Mouse (Mus musculus): ENCODE results near the gene Il18r1. TPM values are rescaled to one million over a fixed set of nuclear protein-coding genes. Genes with fewer than 3 reads are reported as not detected.

Il18r1 gene
- polyA plus RNA-seq, 1 experiment from 2014 or later: not detected

DNA sequence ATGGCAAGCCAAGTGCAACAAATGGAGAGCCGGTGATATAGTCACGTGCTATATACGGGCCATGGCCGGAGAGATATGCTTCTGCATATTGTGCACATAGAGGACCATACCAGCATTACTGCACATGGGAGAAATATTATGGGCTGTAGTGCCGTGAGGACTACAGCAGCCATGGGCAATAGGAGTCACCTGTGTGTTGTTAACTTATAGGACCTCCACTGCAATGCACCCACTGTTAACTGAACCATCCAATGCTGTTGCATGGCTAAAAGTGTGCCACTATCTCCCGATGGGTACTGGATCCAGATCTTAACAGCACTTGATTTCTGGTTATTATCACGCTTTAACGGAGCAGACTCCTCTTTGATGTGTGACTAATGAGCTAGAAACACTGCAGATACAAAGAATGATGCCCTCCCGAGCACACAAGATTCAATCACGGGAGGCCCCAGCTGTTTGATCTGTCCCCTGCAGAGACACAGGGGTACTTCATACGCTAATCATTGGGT is 81.8 kb downstream of the Il18r1 start:
- H3K27ac ChIP-seq (ENCODE audit: low read depth, low read length): 0 out of 2 replicates have a peak overlapping the region, but pooled peaks have one; percentile 39
- H3K4me2 ChIP-seq (ENCODE audit: low read depth, low read length): 0 out of 2 replicates have a peak overlapping the region, but pooled peaks have one; percentile 11
- no peaks in the 10 kb centered on the region for H3K27me3 ChIP-seq (ENCODE audit: control insufficient read depth, insufficient read depth, low read length)

DNA sequence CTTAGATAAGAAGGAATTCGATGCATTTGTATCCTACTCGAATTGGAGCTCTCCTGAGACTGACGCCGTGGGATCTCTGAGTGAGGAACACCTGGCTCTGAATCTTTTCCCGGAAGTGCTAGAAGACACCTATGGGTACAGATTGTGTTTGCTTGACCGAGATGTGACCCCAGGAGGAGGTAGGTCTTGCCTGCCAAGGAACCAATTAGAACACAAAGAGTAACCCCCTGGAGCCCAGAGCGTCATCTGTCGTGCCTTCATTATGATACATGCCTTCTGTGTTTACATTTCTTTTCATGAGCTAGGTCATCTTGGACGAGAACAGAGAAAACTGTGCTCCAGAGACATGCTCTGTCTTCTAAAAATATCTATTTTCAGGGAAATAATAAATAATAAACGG is 82.4 kb downstream of the Il18r1 start:
- H3K4me3 ChIP-seq (ENCODE audit: low read depth, low read length): no peak overlapping the region
- no peaks in the 10 kb centered on the region for H3K27me3 ChIP-seq (ENCODE audit: control insufficient read depth, insufficient read depth, low read length)
- no peak overlapping the region for H3K9ac ChIP-seq (replicated peaks; ENCODE audit: low read depth, low read length)
- 0 out of 2 replicates have a peak, but pooled peaks cover 5% of the 10 kb centered on the region for H3K4me1 ChIP-seq (ENCODE audit: control insufficient read depth, insufficient read depth, low read length)
- H3K4me2 ChIP-seq (ENCODE audit: low read depth, low read length): peak overlapping the region; percentile 15; the same call in 1 of the 2 replicates
- no peaks in the 10 kb centered on the region for H3K36me3 ChIP-seq (ENCODE audit: control insufficient read depth, insufficient read depth, low read length)
- H3K9me3 ChIP-seq (ENCODE audit: control insufficient read depth, low read length): no peaks in the 10 kb centered on the region
- WGBS: 33% methylated on average over 10 of the region's 10 CpGs
- peak; percentile 62 for ATAC-seq (ENCODE audit: low read depth)
- H3K27ac ChIP-seq (ENCODE audit: low read depth, low read length): 0 out of 2 replicates have a peak overlapping the region, but pooled peaks have one; percentile 25

More for the DNA sequence above, 81.8 kb downstream of the Il18r1 start:
- peak; percentile 86 for ATAC-seq (ENCODE audit: low read depth)
- Histone ChIP-seq H3K4me3 (ENCODE audit: low read depth, low read length) (no peak overlapping the region), H3K36me3 (ENCODE audit: control insufficient read depth, insufficient read depth, low read length) (no peaks in the 10 kb centered on the region), H3K9ac (replicated peaks; ENCODE audit: low read depth, low read length) (no peak overlapping the region), H3K4me1 (ENCODE audit: control insufficient read depth, insufficient read depth, low read length) (0 out of 2 replicates have a peak, but pooled peaks cover 5% of the 10 kb centered on the region), H3K9me3 (ENCODE audit: control insufficient read depth, low read length) (no peaks in the 10 kb centered on the region)
- WGBS: 40% methylated on average over 11 of the region's 11 CpGs

Other genes with a start within 250 kb of the Il18r1 start
- 0.51 and 1.2 TPM in 2 replicates for gene Il1r1, start 240.5 kb upstream of the Il18r1 start, polyA plus RNA-seq (2014; fragmentation: Nextera tagmentation; extraction: Ambion mirVana)
- gene Il1rl2, start 140.9 kb upstream of the Il18r1 start, polyA plus RNA-seq (2014; fragmentation: Nextera tagmentation; extraction: Ambion mirVana): 0.52 and 1.4 TPM in 2 replicates
- gene Il1rl1, start 36.0 kb upstream of the Il18r1 start, polyA plus RNA-seq (2014; fragmentation: Nextera tagmentation; extraction: Ambion mirVana): 0.06 TPM in 1 of 2 replicates, not detected in the other
- gene Il18rap, start 49.8 kb downstream of the Il18r1 start, polyA plus RNA-seq (2014; fragmentation: Nextera tagmentation; extraction: Ambion mirVana): 0.05 and 0.08 TPM in 2 replicates
- not detected in 2 replicates for gene Slc9a4, start 114.5 kb downstream of the Il18r1 start, polyA plus RNA-seq (2014; fragmentation: Nextera tagmentation; extraction: Ambion mirVana)
- 0.15 and 0.16 TPM in 2 replicates for gene Slc9a2, start 215.0 kb downstream of the Il18r1 start, polyA plus RNA-seq (2014; fragmentation: Nextera tagmentation; extraction: Ambion mirVana)

Measured in neural tube, embryonic 14.5 days (tissue).